Mouse (Mus musculus): Measurements from ENCODE around the gene Spdl1.

DNA sequence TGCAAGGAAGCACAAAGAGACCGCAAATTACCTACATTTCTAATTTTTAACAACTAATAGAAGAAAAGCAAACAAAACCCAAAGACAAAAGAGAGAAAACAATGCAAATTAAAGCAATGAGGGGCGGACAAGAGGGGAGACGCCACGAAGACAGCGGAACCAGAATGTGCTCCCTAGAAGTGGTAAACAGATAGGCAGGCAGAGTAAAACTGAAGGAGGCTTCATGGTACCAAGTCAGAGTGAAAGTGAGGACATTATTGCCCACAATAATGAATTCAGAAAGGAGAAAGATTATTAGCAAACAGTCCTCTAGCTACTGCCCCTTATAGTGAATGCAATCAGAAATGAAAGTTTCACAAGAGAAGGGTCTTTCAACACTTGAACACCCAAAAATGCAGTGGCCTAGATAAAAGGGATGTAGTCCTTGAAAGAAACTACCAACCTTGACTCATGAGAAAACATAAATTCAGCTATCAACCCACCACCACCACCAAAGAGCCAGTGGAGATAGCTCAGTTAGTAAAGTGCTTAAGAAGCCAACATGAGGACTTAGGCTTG is 70.8 kb downstream of the Spdl1 start:
- TF ChIP-seq CTCF (IDR thresholded peaks at IDR 0.05; ENCODE audit: low read depth) (no peak), EP300 (IDR thresholded peaks at IDR 0.05; ENCODE audit: low read depth) (no peak)
